Mouse (Mus musculus): Measurements from ENCODE around the gene Ceacam2.
"Not testable (repeated sequence)": the region's sequence is repeated elsewhere in the genome, so short reads cannot be mapped to it uniquely, and the experiment has no call there.

GRCm38 (mm10) chr7:25490698-25491097 is 49.0 kb downstream of the Ceacam2 start:
- not testable (repeated sequence) for TF ChIP-seq GATA2 (IDR thresholded peaks at IDR 0.05; ENCODE audit: borderline replicate concordance, low read depth, low read length); CTCF (IDR thresholded peaks at IDR 0.05; ENCODE audit: low read depth, low read length)

Data from G1E (cell line).